Mouse (Mus musculus) left cerebral cortex, postnatal 36 days (tissue): ENCODE measurements around the gene Dcaf8. TPM values are rescaled to one million over a fixed set of nuclear protein-coding genes. Genes with fewer than 3 reads are reported as not detected.
"Not testable (repeated sequence)": the region's sequence is repeated elsewhere in the genome, so short reads cannot be mapped to it uniquely, and the experiment has no call there.

Experiments used
- DNase-seq, 2 experiments: peaks; one replicate each; pipeline ENCODE4 v3.0.0; 2021 to 2022; ENCODE audit warnings: low spot score in 2 of 2, mixed read lengths in 1 of 2
- intact Hi-C: fragments of 180-260 bp; cut with DNase I; formaldehyde crosslinking; loops from one replicate; pipeline ENCODE4 v1.15.1; 2025
- total RNA-seq, 2 experiments: library from RNA; stranded (reverse); gene quantifications; 2 replicates each; pipeline ENCODE4 v1.2.3; 2021

Dcaf8 gene
- total RNA-seq, 2 experiments from 2014 or later: 113 to 124 TPM

- peak; percentile 83 to 88 for DNase-seq
- intact Hi-C loops: loop anchor here (5.0 kb wide), 1 partner anchor 59 kb away; the partner anchor contains the start of gene Dcaf8
Measured at GRCm38 (mm10) chr1:172206141-172206917, 58.4 kb downstream of the Dcaf8 start, which contains the start of gene Pea15a. Gene Pea15a, minus strand, starts transcription at chr1:172206804.

- DNase-seq: peak in 1 of 2 experiments; percentile 29
Measured at GRCm38 (mm10) chr1:172207111-172207584, 59.3 kb downstream of the Dcaf8 start.

GRCm38 (mm10) chr1:172212776-172213175 is 64.9 kb downstream of the Dcaf8 start:
- intact Hi-C loops: no loop called here
- DNase-seq: no peak

More at GRCm38 (mm10) chr1:172207111-172207584, 59.3 kb downstream of the Dcaf8 start:
- intact Hi-C loops: loop anchor here (5.0 kb wide), 1 partner anchor 60 kb away; the partner anchor contains the start of gene Dcaf8

GRCm38 (mm10) chr1:172213771-172214170 is 65.9 kb downstream of the Dcaf8 start:
- intact Hi-C loops: no loop called here
- DNase-seq: no peak

GRCm38 (mm10) chr1:172214748-172215147 is 66.9 kb downstream of the Dcaf8 start:
- no peak for DNase-seq
- intact Hi-C loops: loop anchor here (5.0 kb wide), 1 partner anchor 52 kb away; no protein-coding TSS in a partner anchor

- peak; percentile 91 to 93 for DNase-seq
- intact Hi-C loops: loop anchor here (5.0 kb wide), 1 partner anchor 55 kb away; no protein-coding TSS in a partner anchor
Measured at GRCm38 (mm10) chr1:172217148-172217547, 69.3 kb downstream of the Dcaf8 start.

GRCm38 (mm10) chr1:172218164-172218910 is 70.5 kb downstream of the Dcaf8 start:
- no peak for DNase-seq
- intact Hi-C loops: loop anchor here (5.0 kb wide), 1 partner anchor 56 kb away; no protein-coding TSS in a partner anchor

GRCm38 (mm10) chr1:172219451-172220406 is 71.8 kb downstream of the Dcaf8 start, which contains the start of gene Casq1:
Gene Casq1, minus strand, starts transcription at chr1:172219868.
- no peak for DNase-seq
- intact Hi-C loops: loop anchor here (5.0 kb wide), 1 partner anchor 57 kb away; no protein-coding TSS in a partner anchor

GRCm38 (mm10) chr1:172220414-172220813 is 72.5 kb downstream of the Dcaf8 start:
- intact Hi-C loops: no loop called here
- DNase-seq: no peak

GRCm38 (mm10) chr1:172221297-172222063 is 73.6 kb downstream of the Dcaf8 start:
- intact Hi-C loops: no loop called here
- no peak for DNase-seq

- intact Hi-C loops: no loop called here
Measured at GRCm38 (mm10) chr1:172228209-172228608, 80.3 kb downstream of the Dcaf8 start.

GRCm38 (mm10) chr1:172229215-172229614 is 81.3 kb downstream of the Dcaf8 start:
- no peak for DNase-seq
- intact Hi-C loops: no loop called here

More at GRCm38 (mm10) chr1:172228209-172228608, 80.3 kb downstream of the Dcaf8 start:
- no peak for DNase-seq

GRCm38 (mm10) chr1:172240945-172241708 is 93.2 kb downstream of the Dcaf8 start:
- intact Hi-C loops: no loop called here
- DNase-seq: no peak

- intact Hi-C loops: no loop called here
- DNase-seq: no peak
Measured at GRCm38 (mm10) chr1:172242401-172242800, 94.5 kb downstream of the Dcaf8 start.

GRCm38 (mm10) chr1:172243547-172244205 is 95.8 kb downstream of the Dcaf8 start:
- intact Hi-C loops: no loop called here
- DNase-seq: no peak

- DNase-seq, intact Hi-C loops: not testable (repeated sequence)
Measured at GRCm38 (mm10) chr1:172244645-172245044, 96.8 kb downstream of the Dcaf8 start.
